Mouse (Mus musculus) bone marrow, adult 2 months (tissue): ENCODE data around the gene Slc25a29. TPM values are rescaled to one million over a fixed set of nuclear protein-coding genes. Genes with fewer than 3 reads are reported as not detected.
"Not testable (repeated sequence)": the region's sequence is repeated elsewhere in the genome, so short reads cannot be mapped to it uniquely, and the experiment has no call there.

ENCODE experiments used
- H3K27ac ChIP-seq: fragments of 200-500 bp; 2 replicates; pipeline ENCODE4 v1.5.1; 2012; ENCODE audit warnings: low read depth, mild to moderate bottlenecking, control low read depth, inconsistent platforms, low read length; ENCODE audit not compliant: control insufficient read depth, poor library complexity, insufficient read depth
- H3K4me1 ChIP-seq: fragments of 200-500 bp; 2 replicates; pipeline ENCODE4 v1.6.1; 2011; ENCODE audit warnings: low read length; ENCODE audit not compliant: control insufficient read depth, insufficient read depth
- H3K4me3 ChIP-seq: fragments of 200-500 bp; replicated peaks from 2 replicates; pipeline ENCODE3; 2011; ENCODE audit warnings: mild to moderate bottlenecking, low read depth, low read length, control low read depth; ENCODE audit not compliant: control insufficient read depth
- CTCF ChIP-seq: fragments of 200-500 bp; IDR thresholded peaks from 2 replicates; pipeline ENCODE4 v1.5.1; 2011; ENCODE audit warnings: low read length, control low read depth; ENCODE audit not compliant: control insufficient read depth, insufficient read depth
- POLR2A ChIP-seq: fragments of 200-500 bp; IDR thresholded peaks from 2 replicates; pipeline ENCODE4 v1.6.1; 2011; ENCODE audit warnings: low read depth, mild to moderate bottlenecking, control low read depth, low read length, borderline replicate concordance; ENCODE audit not compliant: control insufficient read depth
- WGBS: fragments of 180-500 bp; shearing (Covaris S2); methylation state at CpG from one replicate; pipeline ENCODE4 v1.1.7; 2018; 5-methylcytosine and 5-hydroxymethylcytosine counted together
- polyA plus RNA-seq: library from polyadenylated mRNA; stranded (reverse); fragments of >200 nt; gene quantifications from 2 replicates; pipeline ENCODE4 v1.2.4, GENCODE M21; 2011; ENCODE audit warnings: low replicate concordance; ENCODE audit not compliant: missing spikeins, insufficient read depth, insufficient read length

The Slc25a29 gene
- polyA plus RNA-seq, 1 experiment: 2.5 TPM

- no peak for TF ChIP-seq POLR2A
- Histone ChIP-seq H3K4me3 (no peak overlapping the region), H3K27ac (no peak overlapping the region), H3K4me1 (no peaks in the 10 kb centered on the region)
- 80% methylated on average over 7 of the region's 7 CpGs for WGBS
These were observed 22.0 kb upstream of the Slc25a29 start for GRCm38 (mm10) chr12:108857589-108858184.

- Histone ChIP-seq H3K4me1 (no peaks in the 10 kb centered on the region), H3K27ac (no peak overlapping the region), H3K4me3 (no peak overlapping the region)
- WGBS: 80% methylated on average over 7 of the region's 7 CpGs
- TF ChIP-seq CTCF (no peak), POLR2A (no peak)
These were observed 21.4 kb upstream of the Slc25a29 start for GRCm38 (mm10) chr12:108857109-108857508.

GRCm38 (mm10) chr12:108856186-108856585, 20.5 kb upstream of the Slc25a29 start:
- Histone ChIP-seq H3K4me3 (no peak overlapping the region), H3K4me1 (no peaks in the 10 kb centered on the region; the same call in 1 of the 2 replicates), H3K27ac (no peak overlapping the region)
- 83% methylated on average over 8 of the region's 8 CpGs for WGBS
- TF ChIP-seq POLR2A: no peak
- no peak for TF ChIP-seq CTCF

- 82% methylated on average over 10 of the region's 10 CpGs for WGBS
- TF ChIP-seq CTCF (no peak), POLR2A (no peak)
- H3K4me1 ChIP-seq: no peaks in the 10 kb centered on the region; the same call in 1 of the 2 replicates
- H3K4me3 ChIP-seq: no peak overlapping the region
- H3K27ac ChIP-seq: no peak overlapping the region
These were observed 19.4 kb upstream of the Slc25a29 start for GRCm38 (mm10) chr12:108855081-108855480.

- no peak for TF ChIP-seq CTCF
- no peak for TF ChIP-seq POLR2A
- no peak overlapping the region for H3K4me3 ChIP-seq
- H3K4me1 ChIP-seq: no peaks in the 10 kb centered on the region; the same call in 1 of the 2 replicates
- 84% methylated on average over 8 of the region's 8 CpGs for WGBS
- no peak overlapping the region for H3K27ac ChIP-seq
These were observed 17.1 kb upstream of the Slc25a29 start for GRCm38 (mm10) chr12:108852822-108853221.

GRCm38 (mm10) chr12:108850886-108851285, 15.2 kb upstream of the Slc25a29 start:
- Histone ChIP-seq H3K4me1 (no peaks in the 10 kb centered on the region; the same call in 1 of the 2 replicates), H3K4me3 (no peak overlapping the region), H3K27ac (no peak overlapping the region)
- WGBS: 81% methylated on average over 8 of the region's 8 CpGs
- TF ChIP-seq POLR2A (no peak), CTCF (no peak)

- H3K27ac ChIP-seq: no peak overlapping the region
- no peak overlapping the region for H3K4me3 ChIP-seq
- H3K4me1 ChIP-seq: no peaks in the 10 kb centered on the region; the same call in 1 of the 2 replicates
- WGBS: 74% methylated on average over 8 of the region's 8 CpGs
- TF ChIP-seq POLR2A: no peak
- TF ChIP-seq CTCF: no peak
These were observed 14.4 kb upstream of the Slc25a29 start for GRCm38 (mm10) chr12:108850129-108850528.

GRCm38 (mm10) chr12:108849488-108850022, 13.9 kb upstream of the Slc25a29 start:
- WGBS: 86% methylated on average over 4 of the region's 4 CpGs
- TF ChIP-seq CTCF: no peak
- no peak for TF ChIP-seq POLR2A
- Histone ChIP-seq H3K4me1 (peaks cover 2% of the 10 kb centered on the region), H3K27ac (no peak overlapping the region), H3K4me3 (no peak overlapping the region)

GRCm38 (mm10) chr12:108848033-108848432, 12.3 kb upstream of the Slc25a29 start:
- H3K27ac ChIP-seq, H3K4me3 ChIP-seq, H3K4me1 ChIP-seq: not testable (repeated sequence)
- WGBS: 86% methylated on average over 3 of the region's 3 CpGs
